Mouse (Mus musculus) embryonic fibroblast, embryonic 13.5 days (primary cell): ENCODE measurements at regions not wholly inside any gene's neighbourhood (a gene's known extent, or its start where the extent isn't known, plus 50 kb on each side); places are given as distances from the start of the nearest gene placed in this dataset.

Experiments
- H3K27ac ChIP-seq: 2 replicates; pipeline ENCODE4 v1.5.1; 2012; ENCODE audit warnings: low read length, control low read depth, inconsistent platforms; ENCODE audit not compliant: insufficient read depth
- H3K4me1 ChIP-seq: 2 replicates; pipeline ENCODE4 v1.6.1; 2011; ENCODE audit warnings: low read length; ENCODE audit not compliant: control insufficient read depth, insufficient read depth
- H3K4me3 ChIP-seq: 2 replicates; pipeline ENCODE4 v1.5.1; 2011; ENCODE audit warnings: mild to moderate bottlenecking, control low read depth, low read length; ENCODE audit not compliant: insufficient read depth
- CTCF ChIP-seq: IDR thresholded peaks from 2 replicates; pipeline ENCODE4 v1.5.1; 2011; ENCODE audit warnings: mild to moderate bottlenecking, control low read depth, low read length, moderate library complexity, borderline replicate concordance; ENCODE audit not compliant: insufficient read depth
- POLR2A ChIP-seq: IDR thresholded peaks from 2 replicates; pipeline ENCODE4 v1.6.1; 2011; ENCODE audit warnings: low read depth, mild to moderate bottlenecking, control low read depth, low read length, moderate library complexity

DNA sequence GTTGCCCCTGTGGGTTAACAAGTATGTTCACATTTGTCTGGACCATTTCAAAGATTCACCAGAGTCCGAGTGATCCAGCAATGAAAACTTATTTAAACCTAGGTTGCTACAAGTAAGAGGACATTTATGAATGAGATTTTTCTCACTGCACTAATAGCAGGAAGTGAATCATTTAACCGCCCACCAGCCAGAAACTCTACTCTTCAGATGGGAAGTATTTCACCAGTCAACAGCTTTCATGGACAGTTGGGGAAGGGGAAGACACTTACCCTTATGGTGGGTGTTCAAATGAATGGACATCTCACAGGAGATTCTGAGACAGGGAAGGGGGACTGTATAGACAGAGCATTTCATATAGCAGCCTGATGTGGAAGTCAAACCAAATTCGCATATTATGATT, 113.7 kb upstream of the Cd180 start:
- Histone ChIP-seq H3K4me3 (no peak overlapping the region), H3K27ac (no peak overlapping the region), H3K4me1 (peaks cover 18% of the 10 kb centered on the region)
- TF ChIP-seq CTCF (no peak), POLR2A (no peak)

- peak overlapping the region; percentile 89 for H3K27ac ChIP-seq
- H3K4me1 ChIP-seq: peaks cover 15% of the 10 kb centered on the region
- no peak overlapping the region for H3K4me3 ChIP-seq
- no peak for TF ChIP-seq CTCF
- no peak for TF ChIP-seq POLR2A
These were observed 109.2 kb upstream of the Cd180 start for GRCm38 (mm10) chr13:102583984-102584645.

- no peak overlapping the region for H3K27ac ChIP-seq
- H3K4me3 ChIP-seq: no peak overlapping the region
- peaks cover 13% of the 10 kb centered on the region for H3K4me1 ChIP-seq
- TF ChIP-seq POLR2A: no peak
- TF ChIP-seq CTCF: no peak
These were observed 107.1 kb upstream of the Cd180 start for GRCm38 (mm10) chr13:102586215-102586614.

GRCm38 (mm10) chr13:102589680-102590435, 103.5 kb upstream of the Cd180 start:
- Histone ChIP-seq H3K4me3 (no peak overlapping the region), H3K4me1 (no peaks in the 10 kb centered on the region), H3K27ac (no peak overlapping the region)
- no peak for TF ChIP-seq POLR2A
- no peak for TF ChIP-seq CTCF

- Histone ChIP-seq H3K4me1 (no peaks in the 10 kb centered on the region; the same call in 1 of the 2 replicates), H3K4me3 (no peak overlapping the region), H3K27ac (no peak overlapping the region)
- TF ChIP-seq CTCF (no peak), POLR2A (no peak)
These were observed 101.4 kb upstream of the Cd180 start for GRCm38 (mm10) chr13:102591803-102592537.

- Histone ChIP-seq H3K4me1 (no peaks in the 10 kb centered on the region; the same call in 1 of the 2 replicates), H3K4me3 (no peak overlapping the region), H3K27ac (no peak overlapping the region)
- TF ChIP-seq CTCF (no peak), POLR2A (no peak)
These were observed 99.8 kb upstream of the Cd180 start for GRCm38 (mm10) chr13:102593405-102594200.

DNA sequence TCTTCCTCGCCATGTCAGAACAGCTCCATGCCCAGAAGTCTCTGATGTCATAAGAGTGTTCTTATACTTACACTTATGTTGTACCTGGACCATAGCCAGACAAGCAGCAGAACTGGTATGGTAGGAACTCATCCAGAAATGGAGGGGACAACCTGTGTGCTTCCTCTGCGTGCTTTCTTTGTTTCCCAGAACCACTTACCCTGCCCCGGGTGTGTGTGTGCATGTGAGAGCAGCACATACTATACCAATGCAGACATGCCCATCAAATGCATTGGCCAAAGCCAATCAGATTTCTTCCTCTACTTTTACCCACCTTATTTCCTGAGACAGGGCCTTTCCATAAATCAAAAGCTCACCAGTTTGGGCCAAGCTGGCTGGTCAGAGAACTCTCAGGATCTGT, 99.2 kb upstream of the Cd180 start:
- TF ChIP-seq CTCF (no peak), POLR2A (no peak)
- H3K4me1 ChIP-seq: no peaks in the 10 kb centered on the region; the same call in 1 of the 2 replicates
- H3K27ac ChIP-seq: no peak overlapping the region
- H3K4me3 ChIP-seq: no peak overlapping the region

- TF ChIP-seq CTCF (no peak), POLR2A (no peak)
- H3K4me1 ChIP-seq: no peaks in the 10 kb centered on the region; the same call in 1 of the 2 replicates
- H3K27ac ChIP-seq: no peak overlapping the region
- no peak overlapping the region for H3K4me3 ChIP-seq
These were observed 97.8 kb upstream of the Cd180 start for GRCm38 (mm10) chr13:102595602-102596001.

DNA sequence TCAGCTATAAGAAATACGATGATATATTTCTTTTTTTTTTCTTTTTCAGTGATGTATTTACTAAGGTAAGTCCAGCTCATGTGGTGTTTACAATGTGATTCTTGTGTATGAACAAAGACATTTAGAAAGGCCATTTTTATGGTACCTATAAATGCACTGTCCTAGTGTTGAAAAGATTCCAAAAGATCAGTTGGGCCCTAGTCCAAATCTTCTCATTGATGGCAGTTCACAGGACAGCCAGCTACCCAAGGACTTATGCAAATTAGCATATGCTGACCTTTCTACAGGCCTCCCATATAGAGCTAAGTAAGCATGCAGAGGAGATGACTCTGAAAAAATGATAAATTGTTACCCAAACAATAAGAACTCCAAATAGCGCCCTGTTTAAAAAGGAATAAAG, 97.3 kb upstream of the Cd180 start:
- TF ChIP-seq CTCF: no peak
- TF ChIP-seq POLR2A: no peak
- Histone ChIP-seq H3K4me1 (no peaks in the 10 kb centered on the region; the same call in 1 of the 2 replicates), H3K27ac (no peak overlapping the region), H3K4me3 (no peak overlapping the region)

DNA sequence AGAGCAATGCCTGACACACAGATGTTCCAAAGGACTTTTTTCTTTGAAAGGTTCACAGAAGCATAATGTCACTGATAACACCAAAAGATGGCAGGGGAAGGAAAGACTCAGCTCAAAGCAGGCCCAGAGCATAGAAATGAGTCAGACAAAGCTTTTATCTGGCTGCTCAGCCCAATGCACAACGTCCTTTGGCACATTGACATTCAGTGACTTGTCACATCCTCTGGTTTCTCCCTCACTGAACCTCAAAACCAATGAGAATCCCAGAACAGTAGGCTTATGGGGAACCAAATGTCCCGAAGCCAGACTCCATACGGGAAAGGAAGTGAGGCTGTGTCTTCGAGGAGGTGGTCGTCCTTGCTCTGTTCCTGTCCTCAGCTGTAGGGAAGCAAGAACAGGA, 95.2 kb upstream of the Cd180 start:
- H3K27ac ChIP-seq: no peak overlapping the region
- no peaks in the 10 kb centered on the region; the same call in 1 of the 2 replicates for H3K4me1 ChIP-seq
- no peak for TF ChIP-seq POLR2A
- no peak for TF ChIP-seq CTCF
- no peak overlapping the region for H3K4me3 ChIP-seq
